Mouse (Mus musculus) cortical plate, adult 2 months (tissue): ENCODE results near the gene Cops8.

Experiments
- CTCF ChIP-seq: fragments of 200-500 bp; IDR thresholded peaks from 2 replicates; pipeline ENCODE4 v1.5.1; 2011; ENCODE audit warnings: mild to moderate bottlenecking, control low read depth, low read length; ENCODE audit not compliant: insufficient read depth; ENCODE audit errors: extremely low read depth
- POLR2A ChIP-seq: fragments of 200-500 bp; IDR thresholded peaks from 2 replicates; pipeline ENCODE4 v1.6.1; 2011; ENCODE audit warnings: mild to moderate bottlenecking, low read length, control low read depth; ENCODE audit not compliant: insufficient read depth; ENCODE audit errors: extremely low read depth

DNA sequence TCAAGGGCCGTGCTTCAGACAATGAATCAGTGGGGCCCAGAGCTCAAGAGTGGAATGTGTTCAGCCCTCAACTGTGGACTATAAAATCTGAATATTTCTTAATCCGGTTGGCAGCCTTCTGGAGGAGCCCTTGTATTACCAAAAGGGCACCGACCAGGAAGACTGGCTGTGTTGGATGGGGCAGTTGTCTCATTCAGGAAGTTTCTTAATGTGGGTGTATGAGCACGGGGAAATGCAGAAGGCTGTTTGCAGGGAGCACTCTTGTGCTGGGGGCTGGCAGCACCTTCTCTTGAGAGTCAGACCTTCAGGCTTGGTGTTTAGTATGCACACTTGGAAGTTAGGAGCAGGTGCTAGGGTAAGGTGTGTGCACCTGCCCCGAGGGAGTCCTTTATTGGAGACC lies 6.6 kb downstream of the Cops8 start:
- no peak for TF ChIP-seq POLR2A
- no peak for TF ChIP-seq CTCF
